Mouse (Mus musculus): ENCODE measurements around the gene Slc26a10. TPM values are rescaled to one million over a fixed set of nuclear protein-coding genes. Genes with fewer than 3 reads are reported as not detected.

Slc26a10 gene
- polyA plus RNA-seq, 1 experiment from 2014 or later = 0.36 TPM

DNA sequence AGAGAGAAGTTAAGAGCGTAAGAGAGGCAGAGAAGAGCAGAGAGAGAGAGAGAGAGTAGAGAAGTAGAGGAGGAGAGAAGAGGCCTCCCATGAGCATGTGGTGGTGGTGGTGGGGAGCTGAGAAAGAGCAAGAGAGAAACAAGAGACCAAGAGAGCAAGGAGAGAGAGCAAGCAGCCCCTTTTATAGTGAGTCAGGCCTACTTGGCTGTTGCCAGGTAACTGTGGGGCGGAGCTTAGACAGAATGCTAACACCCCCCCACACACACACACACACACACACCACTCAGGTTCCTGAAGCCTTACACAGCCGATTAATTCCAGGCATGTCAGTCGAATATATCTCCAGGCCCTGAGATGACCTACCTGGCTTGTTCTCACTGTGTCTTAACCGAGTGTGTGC, 35.1 kb downstream of the Slc26a10 start:
- no peak for ATAC-seq (ENCODE audit: insufficient read depth, low FRiP score, low TSS enrichment)
- no peaks in the 10 kb centered on the region for H3K36me3 ChIP-seq (ENCODE audit: control insufficient read depth, insufficient read depth, low read length)
- WGBS = 83% methylated on average over 5 of the region's 5 CpGs
- no peaks in the 10 kb centered on the region for H3K9me3 ChIP-seq (ENCODE audit: control insufficient read depth, low read length)
- H3K4me1 ChIP-seq (ENCODE audit: control insufficient read depth, insufficient read depth, low read length) = no peaks in the 10 kb centered on the region
- H3K27me3 ChIP-seq (ENCODE audit: control insufficient read depth, insufficient read depth, low read length) = no peaks in the 10 kb centered on the region
- H3K4me3 ChIP-seq (ENCODE audit: low read depth, low read length) = no peak overlapping the region
- H3K27ac ChIP-seq (ENCODE audit: low read depth, low read length) = no peak overlapping the region
- no peak for DNase-seq (ENCODE audit: low spot score)
- no peak overlapping the region for H3K4me2 ChIP-seq (ENCODE audit: low read depth)
- no peak overlapping the region for H3K9ac ChIP-seq (ENCODE audit: low read length)

DNA sequence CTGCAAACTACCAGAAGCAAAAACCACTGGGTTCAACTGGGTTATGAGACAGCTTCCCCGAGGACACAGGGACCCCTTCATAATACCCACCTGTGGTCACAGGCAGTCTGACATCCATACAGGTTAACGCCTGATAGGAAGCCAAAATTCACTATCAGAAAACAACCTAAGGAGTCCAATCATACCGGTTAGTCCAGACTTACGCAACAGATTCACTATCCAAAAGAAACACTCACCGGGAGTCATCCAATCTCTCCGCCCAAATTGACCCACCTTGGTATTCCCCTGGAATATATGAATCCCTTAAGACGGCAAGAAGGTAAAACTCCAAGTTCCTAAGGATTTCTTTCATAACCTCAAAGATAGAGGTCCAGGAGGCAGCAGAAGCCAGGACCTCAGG, 35.9 kb downstream of the Slc26a10 start:
- no peak overlapping the region for H3K4me2 ChIP-seq (ENCODE audit: low read depth)
- no peaks in the 10 kb centered on the region for H3K27me3 ChIP-seq (ENCODE audit: control insufficient read depth, insufficient read depth, low read length)
- no peak overlapping the region for H3K4me3 ChIP-seq (ENCODE audit: low read depth, low read length)
- ATAC-seq (ENCODE audit: insufficient read depth, low FRiP score, low TSS enrichment) (no peak), DNase-seq (ENCODE audit: low spot score) (no peak)
- H3K9ac ChIP-seq (ENCODE audit: low read length) = no peak overlapping the region
- WGBS = 90% methylated on average over 7 of the region's 7 CpGs
- H3K4me1 ChIP-seq (ENCODE audit: control insufficient read depth, insufficient read depth, low read length) = no peaks in the 10 kb centered on the region
- no peak overlapping the region for H3K27ac ChIP-seq (ENCODE audit: low read depth, low read length)
- H3K36me3 ChIP-seq (ENCODE audit: control insufficient read depth, insufficient read depth, low read length) = no peaks in the 10 kb centered on the region
- no peaks in the 10 kb centered on the region for H3K9me3 ChIP-seq (ENCODE audit: control insufficient read depth, low read length)

DNA sequence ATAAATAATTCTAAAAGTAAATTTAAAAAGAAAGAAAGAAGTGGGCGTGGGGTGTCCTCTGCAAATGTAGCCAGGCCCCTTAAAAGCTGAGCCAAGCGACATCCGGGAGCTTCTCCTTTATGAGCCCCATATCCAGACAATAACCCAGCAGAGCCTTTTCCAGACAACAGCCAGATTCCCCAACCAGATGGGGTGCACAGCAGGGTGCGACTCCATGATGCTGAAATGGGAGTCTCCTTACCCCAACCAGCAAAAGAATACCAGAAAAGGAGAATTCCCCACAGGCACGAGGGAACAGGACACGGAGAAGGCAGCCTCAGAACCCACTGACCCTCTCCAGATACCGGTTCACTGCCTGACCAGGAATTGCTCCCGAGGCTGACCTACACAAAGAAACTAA, 37.2 kb downstream of the Slc26a10 start:
- no peak for DNase-seq (ENCODE audit: low spot score)
- Histone ChIP-seq H3K9ac (ENCODE audit: low read length) (no peak overlapping the region), H3K4me2 (ENCODE audit: low read depth) (no peak overlapping the region), H3K4me1 (ENCODE audit: control insufficient read depth, insufficient read depth, low read length) (no peaks in the 10 kb centered on the region), H3K4me3 (ENCODE audit: low read depth, low read length) (no peak overlapping the region), H3K36me3 (ENCODE audit: control insufficient read depth, insufficient read depth, low read length) (no peaks in the 10 kb centered on the region), H3K9me3 (ENCODE audit: control insufficient read depth, low read length) (no peaks in the 10 kb centered on the region), H3K27ac (ENCODE audit: low read depth, low read length) (no peak overlapping the region), H3K27me3 (ENCODE audit: control insufficient read depth, insufficient read depth, low read length) (no peaks in the 10 kb centered on the region)
- 73% methylated on average over 8 of the region's 8 CpGs for WGBS
- no peak for ATAC-seq (ENCODE audit: insufficient read depth, low FRiP score, low TSS enrichment)

DNA sequence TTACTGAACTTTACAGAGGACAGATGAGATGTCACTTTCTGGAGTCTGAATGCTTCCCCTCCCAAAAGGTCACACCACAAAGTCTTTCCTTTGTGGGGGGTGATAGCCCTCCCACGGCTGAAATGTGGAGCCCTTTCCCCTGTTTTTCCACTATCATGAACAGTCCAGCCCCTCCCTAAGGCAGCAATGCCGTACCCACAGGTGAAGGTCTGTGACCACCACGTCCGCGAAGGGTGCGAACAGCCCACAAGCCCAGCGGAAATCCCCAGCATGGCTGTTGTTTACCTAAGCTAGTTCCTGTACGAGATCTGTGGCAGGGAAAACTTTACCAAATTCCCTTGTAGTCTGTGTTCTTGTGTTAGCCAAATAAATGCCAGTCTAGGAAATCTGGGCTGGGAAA, 38.9 kb downstream of the Slc26a10 start:
- H3K9ac ChIP-seq (ENCODE audit: low read length) = no peak overlapping the region
- ATAC-seq (ENCODE audit: insufficient read depth, low FRiP score, low TSS enrichment) (no peak), DNase-seq (ENCODE audit: low spot score) (no peak)
- no peaks in the 10 kb centered on the region for H3K9me3 ChIP-seq (ENCODE audit: control insufficient read depth, low read length)
- H3K36me3 ChIP-seq (ENCODE audit: control insufficient read depth, insufficient read depth, low read length) = no peaks in the 10 kb centered on the region
- H3K27me3 ChIP-seq (ENCODE audit: control insufficient read depth, insufficient read depth, low read length) = no peaks in the 10 kb centered on the region
- H3K4me2 ChIP-seq (ENCODE audit: low read depth) = no peak overlapping the region
- H3K27ac ChIP-seq (ENCODE audit: low read depth, low read length) = no peak overlapping the region
- H3K4me3 ChIP-seq (ENCODE audit: low read depth, low read length) = no peak overlapping the region
- 82% methylated on average over 8 of the region's 8 CpGs for WGBS
- H3K4me1 ChIP-seq (ENCODE audit: control insufficient read depth, insufficient read depth, low read length) = no peaks in the 10 kb centered on the region

DNA sequence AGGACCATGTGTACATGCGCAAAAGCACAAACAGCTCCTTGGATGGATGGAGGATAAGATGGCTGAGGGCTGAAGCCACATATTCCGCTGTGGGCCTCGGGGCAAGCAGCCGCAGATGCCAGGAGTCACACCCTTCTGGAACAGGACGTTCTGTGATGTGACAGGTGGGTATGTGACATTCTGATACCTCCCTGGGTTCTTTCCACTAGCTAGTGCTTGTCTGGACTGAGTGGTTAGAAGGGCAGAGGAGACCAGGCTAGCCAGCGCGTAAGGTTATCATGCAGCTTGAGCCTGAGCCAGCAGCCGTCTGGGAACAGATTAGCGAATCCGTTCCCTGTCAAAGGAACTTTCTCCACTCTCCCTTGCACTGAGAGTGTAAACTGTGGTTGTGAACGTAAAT, 39.5 kb downstream of the Slc26a10 start:
- Histone ChIP-seq H3K4me1 (ENCODE audit: control insufficient read depth, insufficient read depth, low read length) (no peaks in the 10 kb centered on the region), H3K9me3 (ENCODE audit: control insufficient read depth, low read length) (no peaks in the 10 kb centered on the region), H3K9ac (ENCODE audit: low read length) (no peak overlapping the region), H3K27me3 (ENCODE audit: control insufficient read depth, insufficient read depth, low read length) (no peaks in the 10 kb centered on the region), H3K36me3 (ENCODE audit: control insufficient read depth, insufficient read depth, low read length) (no peaks in the 10 kb centered on the region), H3K27ac (ENCODE audit: low read depth, low read length) (no peak overlapping the region), H3K4me2 (ENCODE audit: low read depth) (no peak overlapping the region), H3K4me3 (ENCODE audit: low read depth, low read length) (no peak overlapping the region)
- ATAC-seq (ENCODE audit: insufficient read depth, low FRiP score, low TSS enrichment) = no peak
- WGBS = 89% methylated on average over 11 of the region's 11 CpGs
- DNase-seq (ENCODE audit: low spot score) = no peak

DNA sequence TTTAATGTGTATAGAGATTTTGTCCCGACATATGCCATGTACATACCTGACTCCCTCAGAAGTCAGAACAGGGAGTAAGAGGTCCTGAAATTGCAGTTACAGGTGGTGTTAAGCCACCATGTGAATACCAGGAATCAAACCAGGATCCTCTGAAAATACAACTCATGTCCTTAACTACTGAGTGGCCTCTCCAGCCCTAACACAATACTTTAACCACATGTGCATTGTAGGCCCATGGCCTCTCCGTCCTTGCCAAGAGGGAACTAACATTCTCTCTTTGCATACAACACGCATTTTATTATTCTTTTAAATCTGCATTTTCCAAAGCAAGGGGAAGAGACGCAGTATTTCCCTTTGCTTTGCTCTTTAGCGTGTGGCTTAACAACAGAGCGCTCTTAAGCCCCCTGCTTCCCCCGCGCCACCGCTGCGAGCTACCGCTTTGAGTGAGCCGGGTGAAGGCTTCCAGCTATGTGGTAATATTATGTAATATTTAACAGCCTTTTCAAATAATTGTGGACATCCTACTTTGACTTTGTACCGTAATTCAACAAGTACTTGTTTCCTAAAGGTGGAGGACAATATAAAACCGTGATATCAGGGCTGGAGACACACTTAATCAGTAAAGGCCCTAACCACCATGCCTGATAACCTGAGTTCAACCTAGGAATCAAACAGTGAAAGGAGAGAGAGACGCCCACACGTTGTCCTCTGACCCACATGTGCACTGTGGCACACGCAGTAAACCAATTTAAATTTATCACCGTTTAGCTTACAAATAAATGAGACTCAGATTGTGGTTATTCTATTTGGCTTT, 41.9 kb downstream of the Slc26a10 start:
- DNase-seq (ENCODE audit: low spot score) = no peak
- Histone ChIP-seq H3K4me1 (ENCODE audit: control insufficient read depth, insufficient read depth, low read length) (no peaks in the 10 kb centered on the region), H3K36me3 (ENCODE audit: control insufficient read depth, insufficient read depth, low read length) (no peaks in the 10 kb centered on the region), H3K27ac (ENCODE audit: low read depth, low read length) (no peak overlapping the region), H3K9me3 (ENCODE audit: control insufficient read depth, low read length) (no peaks in the 10 kb centered on the region), H3K4me2 (ENCODE audit: low read depth) (no peak overlapping the region), H3K4me3 (ENCODE audit: low read depth, low read length) (no peak overlapping the region), H3K9ac (ENCODE audit: low read length) (no peak overlapping the region), H3K27me3 (ENCODE audit: control insufficient read depth, insufficient read depth, low read length) (no peaks in the 10 kb centered on the region)
- 90% methylated on average over 18 of the region's 18 CpGs for WGBS
- no peak for ATAC-seq (ENCODE audit: insufficient read depth, low FRiP score, low TSS enrichment)

DNA sequence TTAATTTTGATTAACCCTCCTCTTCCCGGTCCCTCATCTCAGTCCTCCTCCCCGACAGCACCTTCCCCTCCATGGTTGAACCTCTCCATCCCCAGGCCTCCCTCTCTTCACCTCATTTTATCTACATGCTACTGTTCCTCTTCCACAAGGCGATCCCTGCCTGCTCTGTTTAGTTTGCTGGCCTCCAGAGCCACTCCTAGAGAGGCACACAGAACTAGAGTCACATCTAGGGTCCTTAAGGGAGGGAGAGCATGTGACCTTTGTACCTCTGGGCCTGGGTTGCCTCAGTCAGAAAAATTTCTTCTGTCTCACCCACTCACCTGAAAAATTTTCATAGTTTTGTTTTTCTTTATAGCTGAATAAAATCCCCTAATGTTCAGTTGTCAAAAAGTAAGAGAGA, 42.5 kb downstream of the Slc26a10 start:
- no peak overlapping the region for H3K27ac ChIP-seq (ENCODE audit: low read depth, low read length)
- 83% methylated on average over 3 of the region's 3 CpGs for WGBS
- DNase-seq (ENCODE audit: low spot score) (no peak), ATAC-seq (ENCODE audit: insufficient read depth, low FRiP score, low TSS enrichment) (no peak)
- H3K4me3 ChIP-seq (ENCODE audit: low read depth, low read length) = no peak overlapping the region
- H3K9me3 ChIP-seq (ENCODE audit: control insufficient read depth, low read length) = no peaks in the 10 kb centered on the region
- H3K9ac ChIP-seq (ENCODE audit: low read length) = no peak overlapping the region
- H3K36me3 ChIP-seq (ENCODE audit: control insufficient read depth, insufficient read depth, low read length) = no peaks in the 10 kb centered on the region
- no peak overlapping the region for H3K4me2 ChIP-seq (ENCODE audit: low read depth)
- H3K27me3 ChIP-seq (ENCODE audit: control insufficient read depth, insufficient read depth, low read length) = no peaks in the 10 kb centered on the region
- no peaks in the 10 kb centered on the region for H3K4me1 ChIP-seq (ENCODE audit: control insufficient read depth, insufficient read depth, low read length)

DNA sequence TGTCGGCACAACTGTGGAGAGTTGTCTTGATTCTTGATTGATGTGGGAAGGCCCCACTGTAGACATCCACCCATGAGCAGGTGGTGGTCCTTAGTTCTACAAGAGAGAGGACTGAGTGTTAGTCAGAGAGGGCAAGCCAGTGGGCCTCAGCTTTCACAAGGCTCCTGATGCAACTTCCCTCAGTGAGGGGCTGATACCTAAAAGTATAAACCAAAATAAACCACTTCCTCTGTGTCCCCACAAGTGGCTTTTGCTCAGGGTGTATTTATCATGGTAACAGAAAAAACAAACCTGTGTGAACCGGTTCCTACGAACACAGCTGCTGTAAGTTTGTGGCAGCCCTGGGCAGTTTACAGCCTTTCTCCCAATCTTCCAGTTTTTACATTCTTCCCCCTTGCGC, 43.9 kb downstream of the Slc26a10 start:
- Histone ChIP-seq H3K9me3 (ENCODE audit: control insufficient read depth, low read length) (no peaks in the 10 kb centered on the region), H3K9ac (ENCODE audit: low read length) (no peak overlapping the region), H3K27ac (ENCODE audit: low read depth, low read length) (no peak overlapping the region), H3K4me3 (ENCODE audit: low read depth, low read length) (no peak overlapping the region), H3K4me2 (ENCODE audit: low read depth) (no peak overlapping the region), H3K36me3 (ENCODE audit: control insufficient read depth, insufficient read depth, low read length) (no peaks in the 10 kb centered on the region), H3K4me1 (ENCODE audit: control insufficient read depth, insufficient read depth, low read length) (no peaks in the 10 kb centered on the region), H3K27me3 (ENCODE audit: control insufficient read depth, insufficient read depth, low read length) (no peaks in the 10 kb centered on the region)
- 94% methylated on average over 4 of the region's 4 CpGs for WGBS
- ATAC-seq (ENCODE audit: insufficient read depth, low FRiP score, low TSS enrichment) = no peak
- DNase-seq (ENCODE audit: low spot score) = no peak

DNA sequence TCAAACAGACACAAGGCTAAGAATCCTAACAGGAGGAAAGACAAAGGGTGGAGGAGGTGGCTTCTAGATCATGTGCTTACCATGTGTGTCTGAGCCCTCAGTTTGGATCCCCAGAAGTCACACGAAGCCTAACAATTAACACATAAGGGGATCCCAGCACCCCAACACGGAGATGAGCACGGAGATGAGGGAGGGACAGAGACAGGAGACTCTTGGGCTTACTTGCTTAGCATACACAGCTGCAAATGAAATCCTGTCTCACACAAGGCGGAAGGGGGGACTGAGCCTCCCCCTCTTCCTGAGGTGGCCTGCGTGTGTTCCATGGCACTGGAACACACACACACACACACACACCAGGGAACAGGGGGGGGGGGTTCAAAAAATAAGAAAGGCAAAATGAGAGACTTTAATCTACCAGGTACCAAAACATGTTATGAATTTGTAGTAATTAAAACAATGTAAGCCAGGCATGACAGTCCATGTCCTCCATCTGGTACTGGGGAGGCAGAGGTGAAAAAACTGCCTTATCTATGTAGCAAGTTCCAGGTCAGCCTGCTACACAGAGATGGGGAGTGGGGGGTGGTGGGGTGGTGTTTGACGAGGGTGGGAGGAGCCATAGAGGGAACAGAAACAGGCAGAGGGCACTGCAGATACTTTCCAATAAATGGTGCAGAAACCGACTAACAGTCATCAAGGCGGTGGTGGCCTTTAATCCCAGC, 45.2 kb downstream of the Slc26a10 start:
- 66% methylated on average over 8 of the region's 8 CpGs for WGBS
- DNase-seq (ENCODE audit: low spot score) (no peak), ATAC-seq (ENCODE audit: insufficient read depth, low FRiP score, low TSS enrichment) (no peak)
- Histone ChIP-seq H3K27me3 (ENCODE audit: control insufficient read depth, insufficient read depth, low read length) (no peaks in the 10 kb centered on the region), H3K27ac (ENCODE audit: low read depth, low read length) (no peak overlapping the region), H3K9ac (ENCODE audit: low read length) (no peak overlapping the region), H3K4me2 (ENCODE audit: low read depth) (no peak overlapping the region), H3K4me3 (ENCODE audit: low read depth, low read length) (no peak overlapping the region), H3K9me3 (ENCODE audit: control insufficient read depth, low read length) (no peaks in the 10 kb centered on the region), H3K4me1 (ENCODE audit: control insufficient read depth, insufficient read depth, low read length) (no peaks in the 10 kb centered on the region), H3K36me3 (ENCODE audit: control insufficient read depth, insufficient read depth, low read length) (no peaks in the 10 kb centered on the region)

All from neural tube, embryonic 11.5 days (tissue).